In the genomic region with DNA sequence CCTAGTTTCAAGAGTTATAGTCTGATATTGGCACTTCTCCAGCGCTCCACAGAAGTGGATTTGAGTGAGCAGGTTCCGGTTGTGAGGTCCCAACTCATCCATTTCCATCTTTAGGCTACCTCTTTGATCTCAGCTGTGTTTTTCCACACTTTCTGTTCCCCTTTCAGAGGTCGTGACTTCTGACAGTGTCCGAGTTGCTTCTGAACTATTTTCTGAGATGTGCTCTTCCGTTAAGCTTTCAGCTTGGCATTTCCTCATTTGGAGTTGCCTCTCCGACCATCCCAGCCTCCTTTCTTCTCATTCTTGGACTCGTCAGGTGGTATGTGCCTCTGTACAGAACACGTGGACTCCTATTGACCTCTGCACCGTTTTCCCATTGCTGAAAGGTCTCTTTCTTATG, we compare ENCODE assay signal across 18 mouse cellular contexts.
DNase-seq lines count a peak whose midpoint lies in the region; ATAC-seq and TF ChIP-seq lines count a peak whose summit lies in the region.
"Had no signal": no experiment of that assay in that cellular context is flagged by ENCODE, and none has a peak within 500 bp of the region (broad histone marks: within the 10 kb centered on the region; RNA-seq: fewer than 3 reads in every experiment).

No protein-coding gene starts in this region.

- no peaks in the 10 kb centered on the region for H3K79me2 ChIP-seq in CH12.LX (replicated peaks; ENCODE audit: control insufficient read depth, extremely low read depth, insufficient read depth, poor library complexity, severe bottlenecking)

- H3K4me3 ChIP-seq in kidney, embryonic 14.5 days (ENCODE audit: low read length), result no peak overlapping the region
- peak overlapping the region in 1 of 3 experiments; percentile 3 for H3K4me3 ChIP-seq in CH12.LX (replicated peaks in 1 of 3; ENCODE audit: low read depth in 2 of 3, low read length in 2 of 3, poor library complexity in 1 of 3)
- no peak overlapping the region for H3K4me3 ChIP-seq in kidney, embryonic 15.5 days (replicated peaks)
- H3K4me3 ChIP-seq: embryonic facial prominence, embryonic 12.5 days; hindbrain, embryonic 15.5 days; limb, embryonic 10.5 days; liver, embryonic 15.5 days; stomach, embryonic 15.5 days had no signal

- DNase-seq in kidney, adult 11 months, result peak; percentile 27
- peak; percentile 73 for DNase-seq in CH12.LX (ENCODE audit: extremely low read depth)
- DNase-seq in adrenal gland, adult 18-20 months (ENCODE audit: low spot score in 2 of 2), result no peak
- no peak for DNase-seq in adrenal gland, adult 2 months
- DNase-seq: cerebellum, adult 18-20 months; heart, postnatal 10 days; layer of hippocampus, postnatal 36 days had no signal

- no peak overlapping the region for H3K4me2 ChIP-seq in kidney, embryonic 14.5 days (replicated peaks; ENCODE audit: low read depth, low read length)
- H3K4me2 ChIP-seq in CH12.LX (ENCODE audit: insufficient read depth, low read depth, poor library complexity, severe bottlenecking), result peak overlapping the region; percentile 92
- H3K4me2 ChIP-seq in kidney, embryonic 15.5 days, result no peak overlapping the region
- H3K4me2 ChIP-seq: embryonic facial prominence, embryonic 12.5 days; hindbrain, embryonic 15.5 days; liver, embryonic 15.5 days; stomach, embryonic 15.5 days had no signal

- H3K27ac ChIP-seq in kidney, embryonic 14.5 days (ENCODE audit: low read depth, low read length), result no peak overlapping the region
- H3K27ac ChIP-seq in CH12.LX (ENCODE audit: insufficient read depth, low read depth), result peak overlapping the region; percentile 95
- 0 out of 2 replicates have a peak overlapping the region, but pooled peaks have one; percentile 27 for H3K27ac ChIP-seq in kidney, embryonic 15.5 days
- H3K27ac ChIP-seq: embryonic facial prominence, embryonic 12.5 days; hindbrain, embryonic 15.5 days; limb, embryonic 10.5 days; liver, embryonic 15.5 days; stomach, embryonic 15.5 days had no signal

- H3K9me3 ChIP-seq in kidney, embryonic 14.5 days (ENCODE audit: control insufficient read depth, low read length), result no peaks in the 10 kb centered on the region
- H3K9me3 ChIP-seq in CH12.LX (replicated peaks; ENCODE audit: low read length), result no peaks in the 10 kb centered on the region
- no peaks in the 10 kb centered on the region for H3K9me3 ChIP-seq in kidney, embryonic 15.5 days (replicated peaks)
- H3K9me3 ChIP-seq: embryonic facial prominence, embryonic 12.5 days; hindbrain, embryonic 15.5 days; limb, embryonic 10.5 days; liver, embryonic 15.5 days; stomach, embryonic 15.5 days had no signal

- in situ Hi-C loops in CH12.LX (cut with MboI; ENCODE audit: low pct_ligation_motif_present, low pct_unique_long_range_greater_than_20kb, low sequenced_read_pairs), result no loop called here

- TF ChIP-seq EP300 in CH12.LX (IDR thresholded peaks at IDR 0.05; ENCODE audit: low read length), result peak; percentile 94

- no peak for ATAC-seq in kidney, embryonic 14.5 days (ENCODE audit: low FRiP score, low TSS enrichment)
- no peak for ATAC-seq in kidney, embryonic 15.5 days (replicated peaks; ENCODE audit: low FRiP score)
- ATAC-seq in megakaryocyte progenitor cell, adult 5-6 weeks (replicated peaks; ENCODE audit: poor library complexity), result peak; percentile 53
- ATAC-seq in erythroblast, adult 5-6 weeks (replicated peaks; ENCODE audit: low FRiP score, poor library complexity, severe bottlenecking), result no peak
- ATAC-seq: intestine, postnatal 0 days; Patski had no signal

- H3K36me3 ChIP-seq in kidney, embryonic 14.5 days (ENCODE audit: control insufficient read depth, insufficient read depth, low read length), result no peaks in the 10 kb centered on the region
- peaks cover 0 to 2% of the 10 kb centered on the region in 2 experiments for H3K36me3 ChIP-seq in CH12.LX (replicated peaks in 1 of 2; ENCODE audit: control insufficient read depth in 1 of 2, insufficient read depth in 1 of 2, low read length in 1 of 2)
- H3K36me3 ChIP-seq in kidney, embryonic 15.5 days, result no peaks in the 10 kb centered on the region
- H3K36me3 ChIP-seq: embryonic facial prominence, embryonic 12.5 days; hindbrain, embryonic 15.5 days; limb, embryonic 10.5 days; liver, embryonic 15.5 days; stomach, embryonic 15.5 days had no signal

- WGBS in kidney, embryonic 14.5 days, result 54% methylated on average over 9 of the region's 9 CpGs
- WGBS in kidney, embryonic 15.5 days, result 52% methylated on average over 9 of the region's 9 CpGs

- H3K27me3 ChIP-seq in kidney, embryonic 14.5 days (ENCODE audit: control insufficient read depth, insufficient read depth, low read length), result no peaks in the 10 kb centered on the region
- H3K27me3 ChIP-seq in CH12.LX (replicated peaks), result no peaks in the 10 kb centered on the region
- H3K27me3 ChIP-seq in kidney, embryonic 15.5 days, result no peaks in the 10 kb centered on the region
- H3K27me3 ChIP-seq: embryonic facial prominence, embryonic 12.5 days; hindbrain, embryonic 15.5 days; liver, embryonic 15.5 days; Patski; stomach, embryonic 15.5 days had no signal

- TF ChIP-seq CTCF in CH12.LX (conservative IDR thresholded peaks at IDR 0.05 in 1 of 2, IDR thresholded peaks at IDR 0.05 in 1 of 2; ENCODE audit: low read depth in 2 of 2, low read length in 2 of 2), result no peak

- TF ChIP-seq RAD21 in CH12.LX (IDR thresholded peaks at IDR 0.05; ENCODE audit: low read depth, low read length), result no peak

- no peak overlapping the region for H3K9ac ChIP-seq in kidney, embryonic 14.5 days (ENCODE audit: low read depth, low read length)
- H3K9ac ChIP-seq in CH12.LX (ENCODE audit: insufficient read depth, low read depth), result peak overlapping the region; percentile 54
- H3K9ac ChIP-seq in kidney, embryonic 15.5 days, result no peak overlapping the region
- H3K9ac ChIP-seq: embryonic facial prominence, embryonic 12.5 days; hindbrain, embryonic 15.5 days; liver, embryonic 15.5 days; stomach, embryonic 15.5 days had no signal

- peaks cover 25% of the 10 kb centered on the region for H3K4me1 ChIP-seq in kidney, embryonic 14.5 days (ENCODE audit: control insufficient read depth, insufficient read depth, low read length)
- peaks cover 39 to 78% of the 10 kb centered on the region in 2 experiments for H3K4me1 ChIP-seq in CH12.LX (ENCODE audit: control insufficient read depth in 1 of 2, insufficient read depth in 2 of 2)
- peaks cover 52% of the 10 kb centered on the region for H3K4me1 ChIP-seq in kidney, embryonic 15.5 days
- H3K4me1 ChIP-seq: hindbrain, embryonic 15.5 days had no signal

- no peak for TF ChIP-seq POLR2A in CH12.LX (IDR thresholded peaks at IDR 0.05; ENCODE audit: low read depth, low read length)

- dilution Hi-C loops in CH12.LX (cut with MboI; ENCODE audit: extremely low pct_ligation_motif_present, extremely low pct_unique_long_range_greater_than_20kb, low sequenced_read_pairs), result no loop called here

TF ChIP-seq in CH12.LX, 34 proteins besides CTCF, POLR2A, EP300 and RAD21:
- TF ChIP-seq HCFC1 (IDR thresholded peaks at IDR 0.05; ENCODE audit: low read depth, low read length) (no peak), UBTF (IDR thresholded peaks at IDR 0.05; ENCODE audit: low read depth, low read length) (no peak), JUN (IDR thresholded peaks at IDR 0.05; ENCODE audit: insufficient read depth, low read depth, low read length) (no peak), ETS1 (conservative IDR thresholded peaks at IDR 0.05; ENCODE audit: low read depth, low read length) (peak; percentile 95), MAFK (IDR thresholded peaks at IDR 0.05; ENCODE audit: insufficient replicate concordance, low read length) (no peak), SIN3A (IDR thresholded peaks at IDR 0.05; ENCODE audit: low read length) (peak; percentile 55), MEF2A (IDR thresholded peaks at IDR 0.05; ENCODE audit: borderline replicate concordance, low read depth, low read length) (peak; percentile 88; the same call in 1 of the 2 replicates), ELF1 (IDR thresholded peaks at IDR 0.05; ENCODE audit: low read depth, low read length) (no peak), MAX (IDR thresholded peaks at IDR 0.05; ENCODE audit: low read length) (no peak; the same call in 1 of the 2 replicates), BHLHE40 (IDR thresholded peaks at IDR 0.05; ENCODE audit: low read depth, low read length) (peak; percentile 89), ZKSCAN1 (IDR thresholded peaks at IDR 0.05; ENCODE audit: borderline replicate concordance, low read depth, low read length) (no peak), USF2 (conservative IDR thresholded peaks at IDR 0.05; ENCODE audit: low read depth, low read length) (no peak), NELFE (IDR thresholded peaks at IDR 0.05; ENCODE audit: low read depth, low read length) (no peak), TCF12 (IDR thresholded peaks at IDR 0.05; ENCODE audit: low read depth, low read length) (peak; percentile 84), CHD2 (IDR thresholded peaks at IDR 0.05; ENCODE audit: low read length) (no peak), MYC (IDR thresholded peaks at IDR 0.05; ENCODE audit: low read depth, low read length) (peak; percentile 45; the same call in 1 of the 2 replicates), IRF4 (IDR thresholded peaks at IDR 0.05; ENCODE audit: low read depth, low read length) (peak; percentile 96), CHD1 (IDR thresholded peaks at IDR 0.05; ENCODE audit: low read depth, low read length) (no peak)
TF ChIP-seq in CH12.LX: peak in this region for 7.

Comparison
In these comparisons a context has a peak if more than half of its experiments do, and no peak if none do; other contexts are left out.
1. DNase-seq: peak in kidney, adult 11 months (single experiment) and CH12.LX (single experiment); none in adrenal gland, adult 18-20 months (0 of 2) and adrenal gland, adult 2 months (single experiment).